Mouse (Mus musculus): ENCODE measurements around the gene Rab3a.

DNA sequence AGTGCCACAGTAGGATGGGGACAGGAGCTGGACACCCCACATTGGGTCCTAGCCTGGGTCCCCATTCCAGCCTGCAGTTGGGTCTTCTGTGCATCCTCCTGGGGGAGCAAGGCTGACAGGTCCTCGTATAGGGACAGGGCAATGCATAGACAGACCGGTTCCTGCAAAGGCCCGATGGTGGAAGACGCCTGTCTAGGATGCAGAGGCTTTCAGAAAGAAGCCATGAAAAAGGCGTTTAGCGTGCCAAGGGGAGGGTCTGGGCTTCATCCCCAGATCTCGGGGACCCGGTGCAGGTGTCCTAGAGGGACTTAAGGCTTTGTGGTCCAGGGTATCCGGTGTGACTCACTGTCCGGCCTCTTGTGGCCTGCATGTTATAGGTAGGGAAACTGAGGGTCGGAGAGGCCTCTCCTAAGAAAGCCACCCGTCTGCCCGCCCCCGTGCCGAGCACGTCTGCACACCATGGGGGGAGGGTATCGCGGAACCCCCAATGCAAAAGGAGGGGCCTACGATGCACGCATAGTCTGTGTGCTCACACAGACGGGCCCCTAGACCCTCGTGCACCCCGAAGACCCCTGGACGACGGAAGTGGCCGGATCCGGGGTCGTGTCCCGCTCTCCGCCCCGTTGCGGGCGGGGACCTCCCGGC, 21.5 kb downstream of the Rab3a start:
- TF ChIP-seq CTCF (IDR thresholded peaks at IDR 0.05; ENCODE audit: low read depth) (no peak), EP300 (IDR thresholded peaks at IDR 0.05; ENCODE audit: low read depth) (no peak)
